Mouse (Mus musculus) induced T-regulatory cell, adult 2 months (primary cell): ENCODE measurements around the gene Chd4.

Experiments used
- DNase-seq: peaks from one replicate; pipeline ENCODE4 v3.0.0-alpha.2; 2012; ENCODE audit warnings: low read depth

Gene Chd4

DNA sequence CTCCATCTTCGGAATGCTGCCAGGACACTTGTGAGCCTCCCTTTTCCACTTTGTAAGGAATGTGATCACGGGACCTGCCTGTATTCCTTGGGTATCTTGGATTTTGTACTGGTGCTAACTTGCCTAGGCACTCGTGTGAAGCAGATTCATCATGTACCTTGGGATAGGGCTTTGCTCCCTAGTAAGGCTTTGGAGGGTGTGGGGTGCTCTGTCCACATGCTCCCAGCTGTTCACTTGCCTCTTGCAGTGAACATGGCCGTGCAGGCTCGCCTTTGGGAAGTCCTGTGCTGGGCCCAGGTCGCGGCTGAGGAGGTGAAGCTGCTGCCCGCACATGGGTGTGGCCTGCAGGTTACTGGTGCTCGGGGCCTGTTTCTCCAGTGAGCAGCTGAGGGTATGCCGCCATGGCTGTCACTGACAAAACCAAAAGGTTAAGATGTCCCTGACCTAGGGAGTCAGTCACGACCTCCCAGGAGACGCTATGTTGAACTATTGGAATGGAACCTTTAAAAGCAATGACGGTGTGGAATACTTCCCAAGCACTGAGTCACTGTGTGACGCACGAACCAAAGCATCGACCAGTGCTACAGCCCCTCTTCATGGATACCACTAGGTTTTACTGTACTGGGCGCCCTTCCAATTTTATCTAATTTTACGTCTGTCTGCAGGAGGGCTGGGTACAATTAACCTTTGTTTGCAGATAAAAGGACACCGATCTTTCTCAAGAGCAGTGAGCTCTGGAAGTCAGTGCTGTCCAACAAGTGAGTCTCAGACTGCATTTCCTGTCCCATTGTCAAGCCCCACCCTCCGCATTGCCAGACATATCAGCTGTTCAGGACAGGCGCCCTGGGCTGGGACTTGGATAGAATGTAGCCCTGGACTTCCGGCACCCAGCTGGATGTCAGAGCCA, 65.3 kb downstream of the Chd4 start:
- DNase-seq: peak; percentile 66

DNA sequence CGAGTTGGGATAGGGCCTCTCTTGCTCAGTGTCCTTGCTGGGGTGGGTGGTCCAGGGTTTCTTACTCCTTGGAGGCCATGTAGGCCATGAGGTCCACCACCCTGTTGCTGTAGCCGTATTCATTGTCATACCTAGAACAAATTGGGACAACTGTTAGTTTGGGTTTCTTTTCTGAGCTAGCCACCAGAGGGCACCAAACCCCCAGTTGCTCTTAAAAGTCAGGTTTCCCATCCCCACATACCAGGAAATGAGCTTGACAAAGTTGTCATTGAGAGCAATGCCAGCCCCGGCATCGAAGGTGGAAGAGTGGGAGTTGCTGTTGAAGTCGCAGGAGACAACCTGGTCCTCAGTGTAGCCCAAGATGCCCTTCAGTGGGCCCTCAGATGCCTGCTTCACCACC, 66.2 kb downstream of the Chd4 start:
- peak; percentile 93 for DNase-seq

DNA sequence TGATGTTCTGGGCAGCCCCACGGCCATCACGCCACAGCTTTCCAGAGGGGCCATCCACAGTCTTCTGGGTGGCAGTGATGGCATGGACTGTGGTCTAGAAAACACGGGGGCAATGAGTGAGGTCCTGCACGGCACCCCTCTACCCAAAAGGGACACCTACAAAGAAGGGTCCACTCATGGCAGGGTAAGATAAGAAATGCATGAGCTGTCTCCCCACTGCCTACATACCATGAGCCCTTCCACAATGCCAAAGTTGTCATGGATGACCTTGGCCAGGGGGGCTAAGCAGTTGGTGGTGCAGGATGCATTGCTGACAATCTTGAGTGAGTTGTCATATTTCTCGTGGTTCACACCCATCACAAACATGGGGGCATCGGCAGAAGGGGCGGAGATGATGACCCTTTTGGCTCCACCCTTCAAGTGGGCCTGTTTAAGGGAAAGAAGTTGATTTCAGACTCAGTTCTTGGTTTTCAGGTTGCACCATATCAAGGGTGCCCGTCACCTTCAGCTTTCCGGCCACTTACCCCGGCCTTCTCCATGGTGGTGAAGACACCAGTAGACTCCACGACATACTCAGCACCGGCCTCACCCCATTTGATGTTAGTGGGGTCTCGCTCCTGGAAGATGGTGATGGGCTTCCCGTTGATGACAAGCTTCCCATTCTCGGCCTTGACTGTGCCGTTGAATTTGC, 67.0 kb downstream of the Chd4 start:
- peak; percentile 29 for DNase-seq

DNA sequence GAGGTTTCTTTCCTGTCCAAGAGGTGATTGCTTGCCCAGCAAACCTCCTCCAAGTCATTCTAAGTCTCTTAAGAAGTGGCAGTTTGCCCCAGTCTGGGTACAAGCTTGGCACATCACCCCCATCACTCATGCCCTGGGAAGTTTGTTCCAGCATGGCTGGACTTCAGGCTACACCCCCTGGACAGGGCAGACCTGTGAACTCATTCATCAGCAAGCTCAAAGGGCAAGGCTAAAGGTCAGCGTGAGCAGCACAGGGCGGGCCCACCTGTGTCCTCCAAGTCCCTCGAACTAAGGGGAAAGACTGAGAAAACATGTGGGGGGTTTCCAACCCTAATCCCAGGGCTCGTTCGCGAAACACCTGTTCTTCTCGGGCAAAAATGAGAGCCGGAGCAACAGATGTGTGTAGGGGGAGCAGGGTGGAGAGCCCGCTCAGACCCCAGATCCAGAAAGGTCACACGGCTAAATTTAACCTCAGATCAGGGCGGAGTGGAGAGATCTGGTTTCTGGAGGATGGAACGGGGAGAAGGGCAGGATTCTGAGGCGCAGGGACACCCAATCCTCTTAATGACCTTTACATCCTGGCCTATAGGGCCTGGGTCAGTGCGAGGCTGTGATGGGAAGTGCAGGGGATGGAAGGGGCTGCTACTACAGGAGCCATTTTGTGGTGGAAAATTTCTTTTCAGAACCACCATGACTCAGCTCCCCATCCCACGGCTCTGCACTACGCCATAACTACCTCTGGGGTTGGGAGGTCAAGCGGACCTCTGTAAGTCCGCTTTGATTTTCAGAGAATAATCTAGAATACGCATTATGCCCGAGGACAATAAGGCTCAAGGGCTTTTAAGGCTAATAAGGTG, 68.2 kb downstream of the Chd4 start:
- DNase-seq: peak; percentile 50

DNA sequence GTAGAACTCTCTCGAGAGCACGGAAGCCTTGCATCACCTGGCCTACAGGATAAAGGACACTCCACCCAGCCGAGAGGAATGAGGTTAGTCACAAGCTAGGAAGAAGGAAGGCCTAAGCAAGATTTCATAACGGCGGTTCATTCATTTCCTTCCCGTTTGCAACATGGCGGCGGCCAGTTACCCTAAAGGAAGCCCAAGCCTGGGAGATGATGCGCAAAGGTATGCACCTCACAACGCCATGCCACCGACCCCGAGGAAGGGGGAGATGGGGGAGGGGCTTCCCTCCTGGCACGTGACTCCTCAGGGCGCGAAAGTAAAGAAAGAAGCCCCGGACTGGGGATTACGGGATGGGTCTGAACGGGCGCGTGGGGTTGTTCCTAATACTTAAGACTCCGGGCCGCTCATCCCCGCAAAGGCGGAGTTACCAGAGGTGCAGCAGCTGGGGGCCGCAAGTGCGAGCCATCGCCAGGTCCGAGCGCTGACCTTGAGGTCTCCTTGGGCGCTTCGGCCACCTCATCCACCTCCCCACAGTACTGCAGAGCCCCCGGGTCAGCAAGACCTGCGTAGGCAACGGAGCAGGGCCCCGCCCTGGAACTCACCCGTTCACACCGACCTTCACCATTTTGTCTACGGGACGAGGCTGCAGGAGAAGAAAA, 69.0 kb downstream of the Chd4 start:
- DNase-seq: peak; percentile 87

DNA sequence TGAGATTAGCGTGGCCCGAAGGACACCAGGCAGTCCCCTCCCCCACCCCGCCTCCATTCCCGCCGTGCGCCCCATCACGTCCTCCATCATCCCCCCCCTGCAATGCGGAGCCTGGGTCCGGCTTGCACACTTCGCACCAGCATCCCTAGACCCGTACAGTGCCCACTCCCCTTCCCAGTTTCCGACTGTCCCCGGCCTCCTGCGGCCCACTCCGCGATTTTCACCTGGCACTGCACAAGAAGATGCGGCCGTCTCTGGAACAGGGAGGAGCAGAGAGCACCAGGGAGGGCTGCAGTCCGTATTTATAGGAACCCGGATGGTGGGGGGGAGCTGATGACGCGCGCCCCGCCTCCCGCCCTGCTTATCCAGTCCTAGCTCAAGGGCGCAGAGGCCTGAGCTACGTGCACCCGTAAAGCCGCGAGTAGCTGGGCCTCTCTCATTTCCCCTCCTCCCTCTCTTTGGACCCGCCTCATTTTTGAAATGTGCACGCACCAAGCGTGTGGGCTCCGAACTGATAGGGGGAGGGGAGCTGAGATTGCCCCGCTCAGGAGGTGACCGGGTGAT, 69.6 kb downstream of the Chd4 start:
- DNase-seq: peak; percentile 98

DNA sequence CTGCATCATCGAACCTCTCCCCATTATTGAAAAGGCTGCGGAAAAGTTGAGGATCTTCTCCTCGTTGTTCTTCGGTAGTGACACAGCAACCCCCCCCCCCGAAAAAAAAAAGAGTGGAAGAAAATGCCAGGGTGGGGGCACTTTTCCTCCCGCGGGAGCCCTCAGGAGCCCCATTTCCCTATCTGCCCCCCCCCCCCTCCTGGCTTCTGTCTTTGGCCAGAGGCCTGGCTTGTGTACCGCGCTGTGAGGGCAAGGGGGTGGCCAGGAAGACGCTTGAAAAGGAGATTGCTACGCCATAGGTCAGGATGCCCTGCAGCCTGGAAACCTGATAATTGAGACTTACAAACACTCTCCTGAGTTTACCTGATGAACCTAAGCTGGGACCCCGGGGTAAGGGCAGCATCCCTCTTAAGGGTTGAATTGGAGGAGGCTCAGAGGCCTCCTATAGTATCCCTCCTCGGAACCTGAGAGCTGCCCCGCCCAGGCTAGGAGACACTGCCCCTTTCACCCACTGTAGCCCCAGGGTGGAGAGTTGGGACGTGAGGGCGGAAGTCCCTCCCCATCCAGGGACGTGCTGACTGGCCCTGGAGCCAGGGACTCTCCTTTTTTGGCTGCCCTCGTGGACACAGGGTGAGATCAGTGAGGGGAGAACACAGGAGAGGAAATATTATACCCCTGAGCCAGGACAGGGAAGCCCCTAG, 70.4 kb downstream of the Chd4 start, which contains the start of gene Gapdh:
Gene Gapdh (minus strand): TSS at position 417 of the 701 bp plus-strand sequence.
- DNase-seq: peak; percentile 59

DNA sequence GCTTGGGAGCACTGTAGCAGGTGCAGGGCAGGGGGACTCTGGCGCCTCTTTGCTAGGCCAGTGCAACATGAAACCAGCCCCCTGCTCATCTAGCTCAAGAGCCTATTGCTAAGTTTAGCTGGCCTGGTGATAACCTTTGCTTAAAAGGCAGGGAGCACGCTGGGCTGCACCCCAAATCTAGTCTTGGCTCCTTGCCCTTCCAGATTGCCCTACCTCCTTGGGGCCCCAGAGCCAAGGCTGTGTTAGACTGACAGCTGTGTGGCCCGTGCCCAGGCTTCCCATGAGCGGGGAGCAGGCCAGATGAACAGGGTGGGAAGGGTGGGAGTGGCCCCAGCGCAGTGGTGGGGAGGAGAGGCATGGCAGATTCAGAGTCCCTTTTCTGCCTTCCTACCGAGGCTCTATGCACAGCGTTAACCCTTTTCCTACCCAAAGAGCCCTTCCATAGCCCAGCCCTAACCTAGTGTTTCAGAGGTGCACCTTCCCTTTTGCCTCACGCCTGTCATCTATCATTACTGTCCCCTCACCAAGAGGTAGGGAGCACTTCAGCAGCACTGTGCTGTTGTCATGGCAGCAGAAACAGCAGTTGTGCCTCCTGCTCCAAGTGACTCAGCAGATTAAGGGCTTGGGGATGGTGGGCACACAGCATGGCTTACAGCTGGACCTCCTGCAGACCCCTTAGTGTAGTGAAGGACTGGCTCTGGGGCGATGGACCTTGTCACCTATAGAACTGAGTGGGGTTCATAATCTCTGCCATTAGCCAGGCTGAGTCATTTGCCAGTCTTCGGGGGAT, 71.3 kb downstream of the Chd4 start:
- DNase-seq: no peak

DNA sequence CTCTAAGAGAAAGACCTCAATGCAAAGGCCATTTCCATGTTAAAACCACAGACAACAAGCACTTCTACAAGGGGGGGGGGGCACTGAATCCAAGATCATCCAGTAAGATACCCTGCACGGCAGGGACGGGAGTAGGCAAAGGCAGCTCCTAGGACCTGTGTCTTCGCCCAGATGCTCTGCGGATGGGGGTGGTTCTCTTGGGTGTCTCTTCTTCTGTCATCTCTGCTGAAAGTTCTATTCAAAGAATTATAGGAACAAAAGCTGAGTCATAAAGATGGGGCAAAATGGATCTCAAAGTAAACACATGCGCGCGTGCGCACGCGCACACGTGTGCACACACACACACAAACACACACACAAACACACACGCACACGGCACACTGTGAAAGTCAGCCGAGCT, 72.3 kb downstream of the Chd4 start:
- no peak for DNase-seq

DNA sequence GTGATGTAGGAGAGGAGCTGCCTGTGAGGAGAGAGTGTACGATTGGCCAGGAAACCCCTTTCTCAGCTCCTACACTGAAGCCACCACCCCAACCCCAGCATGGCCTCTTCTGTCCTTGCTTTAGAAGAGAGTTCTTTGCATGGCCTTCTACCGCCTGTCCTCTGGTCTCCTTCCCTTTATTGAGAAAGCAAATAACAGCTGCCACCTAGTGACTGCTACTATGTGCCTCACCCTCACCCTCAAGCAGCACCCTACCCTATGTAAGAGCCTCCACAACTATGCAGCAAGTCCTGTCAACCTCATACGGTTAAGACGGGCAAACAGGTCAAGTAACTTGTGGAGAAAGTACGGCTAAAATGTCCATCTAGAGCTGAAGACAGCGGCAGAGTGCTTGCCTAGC, 74.4 kb downstream of the Chd4 start:
- DNase-seq: no peak

DNA sequence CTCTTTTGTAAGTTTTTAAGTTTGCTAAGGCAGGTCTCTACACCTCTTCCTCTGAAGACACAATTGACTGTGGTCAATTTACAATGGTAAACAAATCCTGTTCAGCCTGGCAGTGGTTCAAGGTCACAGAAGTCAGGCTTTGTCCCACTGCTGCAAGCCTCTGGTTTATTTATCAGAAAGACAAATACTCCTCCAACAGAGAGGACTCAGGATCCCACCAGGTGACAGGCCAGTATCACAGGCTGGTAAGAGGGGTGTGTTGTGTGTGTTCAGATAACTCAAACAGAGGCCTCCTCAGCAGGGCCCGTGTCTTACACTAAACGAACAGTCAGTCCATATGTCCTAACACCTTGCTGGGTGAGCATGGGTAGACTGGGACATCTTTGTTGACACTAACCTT, 76.7 kb downstream of the Chd4 start:
- DNase-seq: no peak

DNA sequence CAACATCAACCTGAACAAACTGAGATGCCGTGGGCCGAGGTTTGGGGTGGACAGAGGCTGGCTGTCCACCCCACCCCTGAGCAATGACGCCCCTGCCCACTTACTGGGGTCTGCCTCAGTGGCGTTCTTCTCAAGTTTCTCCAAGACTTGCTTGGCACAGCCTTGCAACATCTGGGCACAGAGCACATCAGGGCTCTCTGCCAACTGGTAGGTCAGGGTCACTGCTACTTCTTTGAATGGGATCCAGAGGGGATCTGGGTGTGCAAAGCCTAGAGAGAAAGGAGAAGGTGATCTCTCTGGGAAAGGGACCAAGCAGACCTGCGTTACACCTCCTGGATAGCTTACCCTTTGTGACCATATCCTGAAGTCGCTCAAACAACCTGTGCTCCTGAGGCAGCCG, 77.5 kb downstream of the Chd4 start:
- no peak for DNase-seq

DNA sequence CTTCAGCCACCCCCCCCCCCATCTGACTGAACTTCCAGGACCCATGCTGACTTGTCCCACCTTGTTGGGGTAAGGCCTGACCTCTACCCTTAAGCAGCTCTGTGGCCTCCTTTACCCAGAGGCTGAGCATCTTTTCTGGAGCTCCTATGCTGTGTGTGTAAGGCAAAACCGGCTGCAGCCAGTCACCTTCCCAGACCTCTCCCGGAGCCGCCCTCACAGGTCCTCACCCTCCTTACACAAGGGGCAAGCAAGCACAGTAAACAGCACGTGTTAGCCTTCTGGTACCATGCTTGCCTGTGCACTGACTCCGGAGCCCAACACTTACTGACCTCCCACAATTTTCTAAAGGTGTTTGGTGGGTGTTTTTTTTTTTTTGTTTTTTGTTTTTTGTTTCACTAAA, 79.7 kb downstream of the Chd4 start:
- DNase-seq: no peak

DNA sequence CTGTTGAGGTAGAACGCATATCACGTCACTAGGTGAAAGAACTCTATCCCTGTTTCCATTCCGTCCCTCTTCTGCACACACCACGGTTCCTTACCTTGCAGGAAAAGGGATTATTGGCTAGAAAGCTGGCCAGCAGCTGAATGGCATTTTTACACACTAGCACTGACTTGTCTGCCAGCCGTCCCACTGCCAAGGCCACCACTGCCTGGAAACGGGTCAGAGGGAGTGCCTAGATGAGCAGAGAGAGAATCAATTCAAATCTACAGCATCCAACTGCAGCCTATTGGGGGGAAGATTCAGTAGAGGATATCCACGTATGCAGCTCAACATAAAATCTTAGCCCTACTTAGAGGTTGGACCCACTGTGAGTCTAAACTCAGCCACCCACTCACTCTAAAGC, 83.8 kb downstream of the Chd4 start:
- DNase-seq: no peak
